31 mouse cellular contexts compared by ENCODE assay signal in the genomic region with DNA sequence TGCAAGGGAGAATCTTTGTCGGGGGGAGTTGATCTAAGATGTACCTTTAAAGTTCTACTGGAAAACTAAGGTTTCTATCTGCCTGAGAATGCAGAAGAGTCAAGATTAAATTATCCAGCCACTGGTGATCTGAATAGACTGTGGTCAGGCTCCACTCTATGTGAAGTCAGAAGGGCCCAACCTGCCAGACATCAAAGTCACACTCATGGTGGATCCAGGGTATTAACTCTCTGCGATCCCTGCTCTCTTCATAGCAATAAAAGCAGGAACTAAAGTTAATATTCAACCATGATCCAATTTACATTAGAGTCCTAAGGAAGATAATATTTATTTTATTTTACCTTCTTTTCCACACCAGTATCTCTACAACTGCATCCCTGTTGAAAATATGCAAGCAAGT.
"Had no signal": no experiment of that assay in that cellular context is flagged by ENCODE, and none has a peak within 500 bp of the region (broad histone marks: within the 10 kb centered on the region; RNA-seq: fewer than 3 reads in every experiment).

No protein-coding gene starts in this region.

- H3K36me3 ChIP-seq: heart, embryonic 10.5 days; heart, embryonic 12.5 days; heart, embryonic 13.5 days; heart, embryonic 15.5 days; hindbrain, embryonic 10.5 days; hindbrain, embryonic 12.5 days; hindbrain, embryonic 13.5 days; hindbrain, embryonic 15.5 days; kidney, embryonic 15.5 days had no signal

- H3K27ac ChIP-seq: heart, embryonic 10.5 days; heart, embryonic 13.5 days; heart, embryonic 15.5 days; hindbrain, embryonic 10.5 days; hindbrain, embryonic 12.5 days; hindbrain, embryonic 13.5 days; hindbrain, embryonic 14.5 days; hindbrain, embryonic 15.5 days; hindbrain, postnatal 0 days; kidney, embryonic 15.5 days; kidney, postnatal 0 days; layer of hippocampus, adult 2 months; left cerebral cortex, adult 2 months had no signal

- H3K4me3 ChIP-seq: heart, embryonic 10.5 days; heart, embryonic 12.5 days; heart, embryonic 13.5 days; heart, embryonic 15.5 days; hindbrain, embryonic 10.5 days; hindbrain, embryonic 12.5 days; hindbrain, embryonic 13.5 days; hindbrain, embryonic 15.5 days; kidney, embryonic 15.5 days; layer of hippocampus, adult 2 months; left cerebral cortex, adult 2 months had no signal

- H3K27me3 ChIP-seq: heart, embryonic 12.5 days; heart, embryonic 13.5 days; heart, embryonic 15.5 days; hindbrain, embryonic 12.5 days; hindbrain, embryonic 13.5 days; hindbrain, embryonic 15.5 days; kidney, embryonic 15.5 days had no signal

- H3K9me3 ChIP-seq: heart, embryonic 10.5 days; heart, embryonic 12.5 days; heart, embryonic 13.5 days; heart, embryonic 15.5 days; hindbrain, embryonic 10.5 days; hindbrain, embryonic 12.5 days; hindbrain, embryonic 13.5 days; hindbrain, embryonic 15.5 days; kidney, embryonic 15.5 days had no signal

- H3K4me2 ChIP-seq: heart, embryonic 11.5 days; heart, embryonic 12.5 days; heart, embryonic 13.5 days; heart, embryonic 15.5 days; hindbrain, embryonic 12.5 days; hindbrain, embryonic 13.5 days; hindbrain, embryonic 14.5 days; hindbrain, embryonic 15.5 days; kidney, embryonic 15.5 days had no signal

- H3K4me1 ChIP-seq: heart, embryonic 10.5 days; hindbrain, embryonic 10.5 days; hindbrain, embryonic 12.5 days; hindbrain, embryonic 13.5 days; hindbrain, embryonic 15.5 days; kidney, embryonic 15.5 days had no signal

- H3K9ac ChIP-seq: heart, embryonic 12.5 days; heart, embryonic 13.5 days; heart, embryonic 15.5 days; hindbrain, embryonic 12.5 days; hindbrain, embryonic 13.5 days; hindbrain, embryonic 14.5 days; hindbrain, embryonic 15.5 days; kidney, embryonic 15.5 days had no signal

- DNase-seq: heart, postnatal 10 days; heart, postnatal 14 days; heart, postnatal 36 days; heart, postnatal 4 days; kidney, adult 11 months; kidney, adult 18-20 months; kidney, adult 2 months; kidney, adult 8-10 months; kidney, adult 9 months; kidney, postnatal 14 days; kidney, postnatal 25 days; kidney, postnatal 4 days; layer of hippocampus, adult 9-11 months; layer of hippocampus, postnatal 36 days had no signal

- ATAC-seq: hindbrain, embryonic 16.5 days; hindbrain, postnatal 0 days; inflammation-experienced regulatory T-cells, adult 6 months had no signal
